Mouse (Mus musculus) liver, postnatal 0 days (tissue): ENCODE results near the gene Ppp1r11. TPM values are rescaled to one million over a fixed set of nuclear protein-coding genes. Genes with fewer than 3 reads are reported as not detected.

Source experiments
- ATAC-seq: fragments of 200-750 bp; cut with Nextera tagmentation; 2 replicates; pipeline ENCODE4 v1.8.0; 2017; ENCODE audit warnings: mild to moderate bottlenecking, moderate library complexity
- DNase-seq: peaks from one replicate; pipeline ENCODE4 v3.0.0-alpha.2; 2016
- H3K27ac ChIP-seq: fragments of 300-500 bp; sonication (generic); 2 replicates; pipeline ENCODE4 v1.5.1; 2014; ENCODE audit warnings: antibody characterized with exemption, moderate library complexity, mild to moderate bottlenecking, low read depth
- H3K27me3 ChIP-seq: fragments of 300-500 bp; sonication (generic); 2 replicates; pipeline ENCODE4 v1.6.1; 2014; ENCODE audit warnings: low read length, control low read depth, mixed read lengths; ENCODE audit not compliant: insufficient read depth
- H3K36me3 ChIP-seq: fragments of 300-500 bp; sonication (generic); replicated peaks from 2 replicates; pipeline ENCODE4 v1.6.1; 2014; ENCODE audit warnings: mild to moderate bottlenecking, control low read depth, low read length, moderate library complexity, mixed read lengths; ENCODE audit not compliant: insufficient read depth
- H3K4me1 ChIP-seq: fragments of 300-500 bp; sonication (generic); 2 replicates; pipeline ENCODE4 v1.6.1; 2014; ENCODE audit warnings: antibody characterized with exemption, mild to moderate bottlenecking, control low read depth; ENCODE audit not compliant: insufficient read depth
- H3K4me2 ChIP-seq: fragments of 300-500 bp; sonication (generic); 2 replicates; pipeline ENCODE4 v1.6.1; 2014; ENCODE audit warnings: low read depth, mild to moderate bottlenecking, low read length, moderate library complexity, mixed read lengths
- H3K4me3 ChIP-seq: fragments of 300-500 bp; sonication (generic); 2 replicates; pipeline ENCODE4 v1.5.1; 2014; ENCODE audit warnings: low read depth, low read length
- H3K9ac ChIP-seq: fragments of 300-500 bp; sonication (generic); replicated peaks from 2 replicates; pipeline ENCODE4 v1.6.1; 2014; ENCODE audit warnings: mild to moderate bottlenecking, moderate library complexity
- H3K9me3 ChIP-seq: fragments of 300-500 bp; sonication (generic); 2 replicates; pipeline ENCODE4 v1.6.1; 2016; ENCODE audit warnings: mild to moderate bottlenecking, control low read depth, low read length, mixed read lengths
- CTCF ChIP-seq: sonication (generic); IDR thresholded peaks from 2 replicates; pipeline ENCODE4 v1.5.1; 2016; ENCODE audit warnings: antibody characterized with exemption, low read depth
- EP300 ChIP-seq: IDR thresholded peaks from 2 replicates; pipeline ENCODE4 v1.6.1; 2016; ENCODE audit warnings: antibody characterized with exemption, low read depth, mild to moderate bottlenecking
- WGBS: fragments of 180-500 bp; shearing (Covaris S2); extraction: QIAGEN DNeasy Blood & Tissue Kit; methylation state at CpG from one replicate; pipeline ENCODE4 v1.1.7; 2014; ENCODE audit not compliant: insufficient replicate concordance; 5-methylcytosine and 5-hydroxymethylcytosine counted together
- polyA plus RNA-seq: library from polyadenylated mRNA; unstranded; fragments of >200 nt; fragmentation: Nextera tagmentation; extraction: Ambion mirVana; gene quantifications from 2 replicates; pipeline ENCODE4 v1.2.1, GENCODE M21; 2015

The Ppp1r11 gene
- polyA plus RNA-seq, 1 experiment from 2014 or later: 41.7 TPM

- DNase-seq (no peak), ATAC-seq (no peak)
- TF ChIP-seq CTCF: no peak
- TF ChIP-seq EP300: no peak
- Histone ChIP-seq H3K4me2 (no peak overlapping the region), H3K36me3 (no peaks in the 10 kb centered on the region), H3K27me3 (no peaks in the 10 kb centered on the region), H3K4me3 (no peak overlapping the region), H3K27ac (no peak overlapping the region), H3K4me1 (no peaks in the 10 kb centered on the region), H3K9me3 (no peaks in the 10 kb centered on the region), H3K9ac (no peak overlapping the region)
- WGBS: 38% methylated on average over 4 of the region's 4 CpGs
These were observed 41.7 kb downstream of the Ppp1r11 start for GRCm38 (mm10) chr17:36909802-36910201.

- 43% methylated on average over 1 of the region's 1 CpGs for WGBS
- Histone ChIP-seq H3K9me3 (no peaks in the 10 kb centered on the region), H3K4me3 (no peak overlapping the region), H3K27ac (no peak overlapping the region), H3K4me1 (no peaks in the 10 kb centered on the region), H3K4me2 (no peak overlapping the region), H3K27me3 (no peaks in the 10 kb centered on the region), H3K36me3 (no peaks in the 10 kb centered on the region), H3K9ac (no peak overlapping the region)
- TF ChIP-seq CTCF (no peak), EP300 (no peak)
- no peak for ATAC-seq
- no peak for DNase-seq
These were observed 43.3 kb downstream of the Ppp1r11 start for GRCm38 (mm10) chr17:36908235-36908634.

GRCm38 (mm10) chr17:36903651-36904050, 47.9 kb downstream of the Ppp1r11 start:
- H3K9ac ChIP-seq: no peak overlapping the region
- H3K4me1 ChIP-seq: no peaks in the 10 kb centered on the region
- TF ChIP-seq CTCF: no peak
- no peak for TF ChIP-seq EP300
- H3K9me3 ChIP-seq: no peaks in the 10 kb centered on the region
- no peak overlapping the region for H3K4me3 ChIP-seq
- 40% methylated on average over 3 of the region's 3 CpGs for WGBS
- DNase-seq: no peak
- no peak overlapping the region for H3K4me2 ChIP-seq
- H3K27me3 ChIP-seq: no peaks in the 10 kb centered on the region
- no peak for ATAC-seq
- H3K36me3 ChIP-seq: no peaks in the 10 kb centered on the region
- H3K27ac ChIP-seq: no peak overlapping the region

GRCm38 (mm10) chr17:36900691-36901090, 50.9 kb downstream of the Ppp1r11 start:
- no peaks in the 10 kb centered on the region for H3K4me1 ChIP-seq
- no peak overlapping the region for H3K4me3 ChIP-seq
- no peak for TF ChIP-seq EP300
- peak; percentile 32; the same call in 1 of the 2 replicates for TF ChIP-seq CTCF
- DNase-seq (no peak), ATAC-seq (no peak)
- no peak overlapping the region for H3K4me2 ChIP-seq
- WGBS: 16% methylated on average over 1 of the region's 1 CpGs
- H3K9ac ChIP-seq: no peak overlapping the region
- H3K27me3 ChIP-seq: no peaks in the 10 kb centered on the region
- H3K36me3 ChIP-seq: no peaks in the 10 kb centered on the region
- H3K27ac ChIP-seq: no peak overlapping the region
- H3K9me3 ChIP-seq: no peaks in the 10 kb centered on the region

GRCm38 (mm10) chr17:36900001-36900400, 51.5 kb downstream of the Ppp1r11 start:
- Histone ChIP-seq H3K4me1 (no peaks in the 10 kb centered on the region), H3K9ac (no peak overlapping the region)

GRCm38 (mm10) chr17:36899376-36899775, 52.2 kb downstream of the Ppp1r11 start:
- Histone ChIP-seq H3K36me3 (no peaks in the 10 kb centered on the region), H3K4me2 (no peak overlapping the region), H3K9me3 (no peaks in the 10 kb centered on the region), H3K27me3 (no peaks in the 10 kb centered on the region), H3K4me1 (no peaks in the 10 kb centered on the region), H3K4me3 (no peak overlapping the region), H3K9ac (no peak overlapping the region), H3K27ac (no peak overlapping the region)
- DNase-seq: no peak
- no peak for ATAC-seq
- no peak for TF ChIP-seq CTCF
- no peak for TF ChIP-seq EP300
- WGBS: 69% methylated on average over 4 of the region's 4 CpGs

More at GRCm38 (mm10) chr17:36900001-36900400, 51.5 kb downstream of the Ppp1r11 start:
- ATAC-seq (no peak), DNase-seq (no peak)
- no peaks in the 10 kb centered on the region for H3K9me3 ChIP-seq
- H3K27me3 ChIP-seq: no peaks in the 10 kb centered on the region
- no peak overlapping the region for H3K4me2 ChIP-seq
- no peaks in the 10 kb centered on the region for H3K36me3 ChIP-seq
- WGBS: 76% methylated on average over 5 of the region's 5 CpGs
- H3K4me3 ChIP-seq: no peak overlapping the region
- TF ChIP-seq CTCF (no peak), EP300 (no peak)
- no peak overlapping the region for H3K27ac ChIP-seq

Other genes with a start within 250 kb of the Ppp1r11 start
- gene H2-M10.5, start 178.8 kb downstream of the Ppp1r11 start, polyA plus RNA-seq: not detected in 2 replicates
- gene H2-M10.6, start 139.6 kb downstream of the Ppp1r11 start, polyA plus RNA-seq: not detected in 2 replicates
- gene Trim26, start 114.6 kb downstream of the Ppp1r11 start, polyA plus RNA-seq: 16.8 and 19.1 TPM in 2 replicates
- gene Trim15, start 84.5 kb downstream of the Ppp1r11 start, polyA plus RNA-seq: 0.12 TPM in 1 of 2 replicates, not detected in the other
- gene Trim10, start 82.2 kb downstream of the Ppp1r11 start, polyA plus RNA-seq: 85.7 and 86.7 TPM in 2 replicates
- gene Trim40, start 61.6 kb downstream of the Ppp1r11 start, polyA plus RNA-seq: not detected in 2 replicates
- gene Trim31, start 53.6 kb downstream of the Ppp1r11 start, polyA plus RNA-seq: not detected in 2 replicates
- 0.11 TPM in 1 of 2 replicates, not detected in the other for gene Rnf39, start 8.8 kb downstream of the Ppp1r11 start, polyA plus RNA-seq
- gene Znrd1, start 6.8 kb upstream of the Ppp1r11 start, polyA plus RNA-seq: 19.3 and 23.7 TPM in 2 replicates
- 4.1 and 5.6 TPM in 2 replicates for gene Znrd1as, start 6.9 kb upstream of the Ppp1r11 start, polyA plus RNA-seq
- not detected in 2 replicates for gene 2410137M14Rik, start 29.5 kb upstream of the Ppp1r11 start, polyA plus RNA-seq
- gene H2-M5, start 37.8 kb upstream of the Ppp1r11 start, polyA plus RNA-seq: 0.04 TPM in 1 of 2 replicates, not detected in the other
- 1.4 and 2.3 TPM in 2 replicates for gene Zfp57, start 49.4 kb upstream of the Ppp1r11 start, polyA plus RNA-seq
- gene Mog, start 71.7 kb upstream of the Ppp1r11 start, polyA plus RNA-seq: not detected in 2 replicates
- 0.41 and 0.46 TPM in 2 replicates for gene Gabbr1, start 94.2 kb upstream of the Ppp1r11 start, polyA plus RNA-seq
- not detected in 2 replicates for gene Olfr90, start 136.8 kb upstream of the Ppp1r11 start, polyA plus RNA-seq
- not detected in 2 replicates for gene Olfr91, start 146.5 kb upstream of the Ppp1r11 start, polyA plus RNA-seq
- not detected in 2 replicates for gene Olfr92, start 168.3 kb upstream of the Ppp1r11 start, polyA plus RNA-seq
- not detected in 2 replicates for gene Olfr93, start 209.8 kb upstream of the Ppp1r11 start, polyA plus RNA-seq
- gene Ubd, start 242.2 kb upstream of the Ppp1r11 start, polyA plus RNA-seq: 2.2 and 3.4 TPM in 2 replicates
- gene Olfr94, start 249.3 kb upstream of the Ppp1r11 start, polyA plus RNA-seq: not detected in 2 replicates